Mouse (Mus musculus) megakaryocyte-erythroid progenitor cell, adult 5-6 weeks (primary cell): Measurements from ENCODE around the gene Atf6. TPM values are rescaled to one million over a fixed set of nuclear protein-coding genes. Genes with fewer than 3 reads are reported as not detected.

Source experiments
- ATAC-seq: replicated peaks from 2 replicates; pipeline ENCODE4 v1.8.0; 2016; ENCODE audit warnings: mild to moderate bottlenecking, inconsistent platforms; ENCODE audit not compliant: severe bottlenecking, poor library complexity, low FRiP score, low TSS enrichment
- total RNA-seq, 2 experiments: library from RNA; stranded (forward) in 1 of 2; stranded (reverse) in 1 of 2; fragments of 200-1000, 215-1000 nt in 1 of 2; fragments of >200 nt in 1 of 2; fragmentation: Nextera tagmentation in 1 of 2; gene quantifications; 2 replicates each; pipeline ENCODE4 v1.2.3; 2014 to 2017

Gene Atf6
- total RNA-seq (2014; fragmentation: Nextera tagmentation): 12.5 and 12.6 TPM in 2 replicates
- total RNA-seq (2017): 11.8 and 12.7 TPM in 2 replicates

DNA sequence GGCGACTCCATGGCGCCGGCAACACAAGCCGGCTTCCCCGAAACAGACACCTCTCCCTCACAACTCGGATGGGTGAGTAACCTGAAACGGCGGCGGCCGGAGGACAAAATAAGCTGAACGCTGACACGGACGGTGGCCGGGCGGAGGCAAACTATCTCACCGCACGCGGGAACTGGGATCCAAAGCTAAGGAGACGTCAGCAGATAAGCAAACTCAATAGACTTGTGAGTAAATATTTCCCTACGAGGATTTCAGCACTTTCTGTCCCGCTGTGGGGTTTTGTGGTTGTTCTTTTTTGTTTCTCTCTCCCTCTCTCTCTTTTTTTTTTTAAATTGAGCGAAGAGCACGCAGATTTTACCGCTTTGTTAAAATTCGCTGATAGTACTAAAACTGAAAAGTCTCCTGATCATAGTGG is at the start of gene Atf6:
Gene Atf6 (minus strand): TSS at position 81 of the 415 bp plus-strand sequence.
- peak; percentile 77 for ATAC-seq

GRCm38 (mm10) chr1:170915657-170916056 is 48.1 kb upstream of the Atf6 start:
- ATAC-seq: no peak

DNA sequence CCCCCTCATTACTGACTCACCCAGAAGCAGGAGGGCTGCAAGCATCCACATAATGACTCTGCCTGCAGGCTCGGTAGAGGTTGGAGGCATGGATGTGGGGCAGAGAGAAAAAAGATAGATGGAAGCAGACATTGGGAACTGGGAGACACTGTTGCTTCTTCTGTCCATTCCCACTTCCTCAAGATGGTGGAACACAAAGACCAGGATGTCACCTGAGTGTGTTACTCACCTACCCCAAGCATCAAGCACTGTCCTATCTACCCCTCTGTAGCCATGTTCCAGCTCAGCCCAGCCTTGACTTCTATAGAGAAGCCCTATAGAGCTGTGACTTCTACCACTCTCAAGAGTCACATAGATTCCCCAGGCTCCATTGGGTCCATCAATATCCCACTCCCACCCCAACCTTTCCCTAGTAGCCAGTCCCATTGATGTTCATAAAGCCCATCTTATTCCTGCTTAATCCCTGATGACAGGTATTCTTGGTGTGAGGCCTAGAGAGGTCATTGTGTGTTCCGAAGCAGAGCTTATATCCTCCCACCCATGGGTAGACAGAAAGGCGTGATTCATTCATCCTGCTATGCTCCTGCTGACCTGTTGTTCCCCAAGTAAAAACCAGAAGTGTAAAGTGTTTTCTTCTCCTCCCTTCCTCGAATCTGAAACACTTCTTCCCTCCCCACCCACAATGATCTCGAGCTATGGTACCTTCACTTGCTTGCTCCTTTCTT is 45.5 kb upstream of the Atf6 start, which contains the start of gene Fcrlb:
Gene Fcrlb (minus strand): TSS at position 51 of the 725 bp plus-strand sequence.
- ATAC-seq: no peak

- ATAC-seq: no peak
Observed at GRCm38 (mm10) chr1:170911907-170912660, 44.5 kb upstream of the Atf6 start.

DNA sequence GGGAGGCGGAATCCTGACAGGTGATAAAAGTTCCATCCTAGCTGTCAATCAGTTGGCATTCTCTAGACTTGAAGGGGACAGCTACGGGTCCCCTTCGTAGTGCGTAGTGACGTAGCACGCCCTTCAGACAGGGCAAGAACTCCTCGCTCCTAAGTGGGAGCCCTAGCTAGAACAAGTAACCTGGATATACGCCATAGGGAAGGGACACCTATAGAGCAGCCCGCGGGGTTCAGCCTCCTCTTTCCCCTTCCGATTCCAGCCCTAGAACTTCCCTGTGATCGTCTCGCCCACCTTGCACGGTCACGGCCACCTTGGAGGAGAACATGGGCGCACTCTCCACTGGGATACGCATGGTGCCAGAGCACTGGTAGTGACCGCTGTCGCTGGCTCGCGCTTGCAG is 40.8 kb upstream of the Atf6 start:
- ATAC-seq: peak; percentile 32; the same call in 1 of the 2 replicates

GRCm38 (mm10) chr1:170907456-170908191 is 40.1 kb upstream of the Atf6 start:
- peak; percentile 51 for ATAC-seq

GRCm38 (mm10) chr1:170907111-170907455 is 39.5 kb upstream of the Atf6 start:
- ATAC-seq: no peak

- ATAC-seq: no peak
Observed at GRCm38 (mm10) chr1:170903485-170903884, 35.9 kb upstream of the Atf6 start.

DNA sequence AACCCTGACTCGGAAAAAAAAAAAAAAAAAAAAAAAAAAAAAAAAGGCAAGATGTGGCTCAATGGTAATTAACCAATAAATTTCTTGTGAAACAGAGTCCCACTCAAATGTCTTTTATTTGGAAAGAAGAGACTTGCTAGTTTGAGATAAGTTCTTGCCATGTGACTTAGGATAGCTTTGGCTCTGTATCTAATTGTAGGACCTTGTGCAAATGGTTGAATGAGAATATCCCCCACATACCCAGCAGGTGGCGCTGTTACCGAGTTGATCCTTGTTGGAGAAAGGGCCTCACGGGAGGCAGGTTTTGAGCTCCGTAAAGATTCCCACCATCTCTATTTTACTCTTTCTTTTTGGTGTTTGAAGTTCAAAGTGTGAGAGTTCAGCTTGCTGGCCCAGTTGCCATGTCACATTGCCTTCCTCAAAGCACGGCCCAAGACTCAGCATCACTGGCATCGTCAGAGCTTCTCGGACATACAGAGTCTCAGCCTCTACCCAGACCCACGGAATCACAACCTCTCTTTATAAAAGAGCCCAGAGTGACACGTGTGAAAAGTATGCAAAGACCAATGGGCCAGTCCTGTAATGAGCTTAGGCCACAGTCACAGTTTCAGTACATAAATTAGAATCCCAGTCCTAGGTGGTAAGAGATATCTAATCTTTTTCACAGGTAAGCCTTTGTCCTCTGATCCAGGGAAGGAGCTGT is 34.1 kb upstream of the Atf6 start:
- peak; percentile 82 for ATAC-seq

- ATAC-seq: peak; percentile 42; the same call in 1 of the 2 replicates
Observed at GRCm38 (mm10) chr1:170900799-170901467, 33.4 kb upstream of the Atf6 start.

- ATAC-seq: no peak
Observed at GRCm38 (mm10) chr1:170898413-170899075, 31.0 kb upstream of the Atf6 start.

GRCm38 (mm10) chr1:170896651-170897281 is 29.2 kb upstream of the Atf6 start:
- no peak for ATAC-seq

DNA sequence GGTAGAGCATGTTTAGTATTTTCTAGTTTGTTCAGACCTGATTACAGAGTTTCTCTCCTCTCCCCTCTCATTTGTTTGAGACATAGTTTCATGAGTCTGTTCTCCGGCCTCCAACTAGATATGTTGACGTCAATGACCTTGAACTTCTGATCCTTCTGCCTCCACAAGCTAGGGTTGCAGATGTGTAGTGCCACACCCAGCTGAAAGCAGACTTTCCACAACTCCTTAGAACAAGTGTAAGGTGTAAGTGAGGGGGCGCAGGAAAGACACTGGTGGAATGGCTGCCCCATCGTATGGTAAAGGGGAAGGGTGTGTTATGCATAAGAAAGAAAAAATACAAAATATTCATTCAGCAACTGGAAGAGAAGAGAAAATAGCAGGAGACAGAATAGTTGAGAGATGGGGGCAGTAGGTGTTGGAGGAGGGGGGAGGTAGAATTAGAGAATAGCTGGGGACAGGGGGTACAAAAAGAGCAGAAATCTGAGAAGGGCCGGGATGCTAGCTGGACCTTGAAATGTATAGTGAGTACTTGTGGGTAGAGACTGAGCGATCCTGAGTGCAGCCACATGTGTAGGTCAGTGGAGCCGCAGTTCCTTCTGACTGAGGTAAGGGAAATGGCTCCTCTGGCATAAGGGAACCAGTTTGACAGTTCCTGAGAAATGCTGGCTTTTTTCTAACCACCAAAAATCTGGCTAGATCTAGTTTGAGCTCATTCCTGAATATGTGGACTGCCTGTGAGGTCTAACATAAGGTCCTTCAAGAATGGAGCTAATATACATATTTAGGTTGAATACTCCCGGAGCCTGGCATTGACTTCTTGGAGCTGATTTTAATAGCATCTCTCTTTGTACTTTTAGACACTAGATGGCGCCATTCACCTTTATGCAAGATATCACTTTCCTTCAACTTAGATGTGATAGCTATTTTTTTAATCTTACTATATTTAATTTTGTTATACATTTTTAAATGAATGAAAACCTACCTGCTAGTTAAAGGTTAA is 27.3 kb upstream of the Atf6 start:
- peak; percentile 56; the same call in 1 of the 2 replicates for ATAC-seq

DNA sequence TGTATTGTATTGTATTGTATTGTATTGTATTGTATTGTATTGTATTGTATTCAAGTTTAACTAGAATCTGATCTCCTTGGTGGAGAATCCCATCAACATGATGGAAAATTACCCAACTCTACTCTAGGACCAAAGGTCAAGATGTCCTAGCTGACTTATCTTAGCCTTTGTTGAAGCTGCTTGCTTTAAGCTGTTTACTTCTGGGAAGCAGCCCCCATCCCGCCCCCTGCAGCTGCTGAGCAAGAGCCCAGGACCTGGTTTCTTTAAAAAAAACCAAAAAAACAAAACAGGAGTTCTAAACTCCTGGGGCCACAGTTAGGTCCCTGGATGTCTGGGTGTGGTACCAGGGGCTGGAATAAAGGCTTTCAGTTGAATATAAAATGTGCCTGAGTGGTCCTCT is 24.7 kb upstream of the Atf6 start:
- no peak for ATAC-seq

- ATAC-seq: no peak
Observed at GRCm38 (mm10) chr1:170891646-170892045, 24.1 kb upstream of the Atf6 start.

- ATAC-seq: no peak
Observed at GRCm38 (mm10) chr1:170889310-170889709, 21.7 kb upstream of the Atf6 start.

DNA sequence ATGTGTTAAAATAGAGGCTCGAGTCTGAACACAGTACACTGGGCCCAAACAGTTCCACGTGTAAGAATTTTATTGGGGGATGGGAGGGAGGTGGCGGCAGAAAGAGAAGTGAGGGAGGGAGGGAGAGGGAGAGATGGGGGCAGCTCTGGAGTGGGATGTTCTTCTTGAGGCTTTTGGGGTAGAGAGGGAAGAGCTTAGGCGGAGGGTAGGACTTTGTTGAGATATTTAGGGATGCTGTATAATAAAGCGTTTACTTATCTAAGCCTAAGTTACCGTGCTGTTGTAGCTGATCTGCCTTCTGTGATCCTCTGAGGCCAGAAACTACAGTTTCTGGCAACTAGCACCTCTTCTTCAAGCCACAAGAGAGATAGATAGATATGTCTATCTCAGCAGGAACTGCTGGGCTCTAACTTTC is 18.5 kb upstream of the Atf6 start:
- peak; percentile 52 for ATAC-seq
